Mouse (Mus musculus) urinary bladder, postnatal 0 days (tissue): Measurements from ENCODE around the gene Gm49396. TPM values are rescaled to one million over a fixed set of nuclear protein-coding genes. Genes with fewer than 3 reads are reported as not detected.

ENCODE experiments used
- microRNA-seq: library from miRNA; unstranded; fragments of <30 nt; microRNA quantifications from one replicate; pipeline ENCODE4, GENCODE M21; 2016
- polyA plus RNA-seq: library from polyadenylated mRNA; unstranded; fragments of >200 nt; fragmentation: Nextera tagmentation; extraction: Ambion mirVana; gene quantifications from 2 replicates; pipeline ENCODE4 v1.2.1, GENCODE M21; 2015

The Gm49396 gene
- polyA plus RNA-seq = 2.7 and 2.8 TPM in 2 replicates

DNA sequence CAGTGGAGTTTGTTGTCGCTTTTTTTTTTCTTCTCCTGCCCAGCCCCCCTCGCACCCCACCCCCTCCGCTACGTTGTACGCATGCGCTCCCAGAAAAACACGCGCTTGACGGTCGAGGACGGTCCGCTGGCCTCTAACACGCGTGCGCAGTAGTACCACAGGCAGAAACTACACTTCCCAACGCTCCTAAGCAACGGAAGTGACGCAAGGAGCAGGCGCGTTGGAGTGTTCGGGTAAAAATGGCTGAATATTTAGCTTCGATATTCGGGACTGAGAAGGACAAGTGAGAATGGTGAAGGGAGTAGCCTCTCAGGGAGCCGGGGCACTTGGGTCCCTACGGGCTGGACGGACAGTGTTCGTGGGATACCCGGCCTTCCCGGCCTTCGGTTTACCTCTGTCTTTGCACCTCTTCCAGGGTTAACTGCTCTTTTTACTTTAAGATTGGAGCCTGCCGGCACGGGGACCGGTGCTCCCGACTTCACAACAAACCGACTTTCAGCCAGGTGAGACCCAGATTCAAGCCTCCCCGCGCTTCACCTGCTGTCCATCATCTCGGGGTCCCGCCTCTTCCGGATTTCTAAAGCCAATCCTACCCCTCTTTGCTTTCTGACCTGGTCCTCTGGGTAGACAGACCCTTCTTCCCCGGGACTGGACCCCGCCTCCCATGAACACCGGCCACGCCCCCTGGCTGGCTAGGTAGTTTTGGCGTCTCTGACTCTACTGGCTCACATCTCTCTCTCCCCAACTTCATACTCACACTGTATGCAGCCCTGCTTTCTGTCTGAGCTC lies at the start of gene Gm49396, which contains the start of the genes U2af1l4 and Psenen:
Gm49396 (plus strand) TSS at position 228 of the 789 bp plus-strand sequence.
U2af1l4 (plus strand) TSS at position 185 of the 789 bp plus-strand sequence.
Psenen (minus strand) TSS at position 511 of the 789 bp plus-strand sequence.

DNA sequence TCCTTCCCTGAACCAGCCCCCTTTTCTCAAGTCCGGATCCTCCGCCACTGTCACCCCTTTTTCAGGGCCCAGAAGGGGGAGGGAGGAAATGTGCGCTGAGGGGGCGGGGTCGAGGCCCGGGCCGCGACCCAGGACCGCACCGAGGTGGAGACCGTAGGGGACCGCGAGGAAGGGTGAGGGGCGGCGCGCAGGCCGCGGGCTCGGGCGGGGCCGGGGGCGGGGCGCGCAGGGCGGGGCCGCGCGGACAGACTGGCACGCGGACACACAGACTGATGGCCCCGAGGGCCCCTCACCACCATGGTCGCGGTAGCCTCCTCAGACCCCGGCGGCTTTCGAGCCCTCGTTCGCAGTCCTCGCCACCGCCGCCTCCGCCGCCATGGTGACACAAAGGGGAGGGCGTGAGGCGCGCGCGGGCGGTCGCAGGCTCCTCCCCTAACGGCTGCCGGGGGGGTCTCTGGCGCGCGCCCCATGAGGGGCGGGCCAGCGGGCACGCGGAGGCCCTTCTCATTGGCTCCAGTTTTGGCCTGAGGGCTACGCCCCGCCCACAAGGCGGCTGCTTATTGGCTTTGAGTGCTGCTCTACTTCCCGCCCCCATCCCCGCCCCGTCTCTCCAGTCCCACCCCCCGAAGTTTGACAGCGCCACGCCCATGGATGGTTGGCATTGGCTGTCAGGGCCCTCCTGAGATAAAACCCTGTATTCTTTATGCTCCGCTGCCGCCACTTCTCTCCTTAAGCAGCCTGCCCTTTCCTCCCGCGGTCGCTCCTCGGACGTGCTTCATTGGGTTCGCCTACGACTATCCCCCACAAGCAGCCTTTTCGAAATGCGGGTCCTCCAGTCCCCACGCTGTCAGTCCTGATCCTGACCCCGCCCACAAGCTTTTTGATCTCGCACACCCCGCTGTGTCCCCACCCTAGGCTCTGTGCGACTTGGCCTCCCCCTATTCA lies 28.2 kb upstream of the Gm49396 start, which contains the start of gene Arhgap33:
Arhgap33 (minus strand) TSS at position 428 of the 945 bp plus-strand sequence.

GRCm38 (mm10) chr7:30552102-30553020 lies 10.8 kb upstream of the Gm49396 start, which contains the start of the genes Hspb6 and Proser3:
TSS of gene Hspb6 (plus strand) at chr7:30552178.
TSS of gene Proser3 (minus strand) at chr7:30552299.

GRCm38 (mm10) chr7:30559443-30559954 lies 3.6 kb upstream of the Gm49396 start, which contains the start of gene Lin37:
TSS of gene Lin37 (minus strand) at chr7:30559838.

DNA sequence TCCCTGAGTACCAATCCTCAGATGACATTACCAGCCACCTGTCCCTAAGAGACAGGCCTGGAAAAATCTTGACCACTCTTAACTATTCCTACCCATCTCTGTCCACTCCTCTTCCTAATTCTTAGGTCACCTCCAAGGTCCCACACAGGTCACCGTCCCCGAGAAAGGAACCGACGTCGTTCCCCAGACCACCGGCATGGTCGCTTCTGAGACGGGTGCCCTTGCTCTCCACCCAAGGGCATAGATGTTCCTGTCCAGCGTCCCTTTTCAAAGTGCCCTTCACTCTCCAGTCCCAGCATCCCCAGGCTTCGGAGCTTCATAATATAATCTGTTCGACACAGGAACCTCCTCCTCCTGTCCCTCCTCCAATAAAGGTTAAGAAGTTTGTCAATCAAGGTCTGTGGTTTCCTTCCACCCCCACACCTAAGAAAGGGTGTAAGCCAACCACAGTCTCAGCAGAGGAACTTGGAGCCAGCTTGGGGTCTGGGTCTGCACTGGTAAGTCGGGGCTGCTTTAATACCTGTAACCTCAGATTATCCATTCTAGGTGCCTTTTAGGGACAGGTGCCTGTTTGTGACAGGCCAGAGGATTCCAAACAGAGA lies 1.9 kb downstream of the Gm49396 start, which contains the start of gene Igflr1:
Igflr1 (plus strand) TSS at position 458 of the 602 bp plus-strand sequence.

DNA sequence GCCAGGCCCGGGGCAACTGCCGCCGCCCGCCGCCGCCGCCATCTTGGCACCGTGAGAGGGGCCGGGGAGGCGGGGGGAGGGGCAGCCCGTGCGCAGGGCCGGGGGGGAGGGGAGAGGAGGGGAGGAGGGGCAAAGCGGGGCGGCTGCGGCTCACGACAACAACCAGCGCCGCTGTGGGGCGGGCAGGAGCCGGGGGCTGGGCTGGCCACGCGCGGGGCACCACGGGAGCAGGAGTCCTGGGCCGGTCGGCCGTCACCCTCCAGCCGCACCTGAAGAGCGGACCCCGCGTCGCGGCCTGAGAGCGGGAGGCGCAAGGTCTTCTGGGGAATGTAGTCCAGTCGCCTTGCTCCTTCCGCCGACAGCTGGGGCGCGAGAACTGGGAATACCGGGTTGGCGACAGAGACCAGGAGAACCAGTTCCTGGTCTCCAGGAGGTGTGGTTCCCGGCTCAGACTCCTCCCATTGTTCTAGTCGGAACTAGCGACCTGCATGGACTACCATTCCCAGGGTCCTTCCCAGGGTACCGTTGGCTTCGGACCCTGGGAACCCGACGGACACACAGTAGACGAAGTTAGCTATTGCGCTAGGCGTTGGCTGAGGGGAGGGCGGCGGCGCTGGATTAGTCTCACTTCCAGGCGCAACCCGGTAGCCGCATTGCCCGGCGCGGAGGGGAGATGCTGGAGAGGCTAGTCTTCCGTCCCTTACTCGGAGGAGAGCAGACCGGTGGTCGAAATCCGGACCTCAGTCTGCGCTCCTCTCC lies 25.7 kb downstream of the Gm49396 start, which contains the start of gene Kmt2b:
Kmt2b (minus strand) TSS at position 51 of the 759 bp plus-strand sequence.

GRCm38 (mm10) chr7:30598786-30599185 lies 35.6 kb downstream of the Gm49396 start, which contains the start of gene Zbtb32:
TSS of gene Zbtb32 (minus strand) at chr7:30598909.

DNA sequence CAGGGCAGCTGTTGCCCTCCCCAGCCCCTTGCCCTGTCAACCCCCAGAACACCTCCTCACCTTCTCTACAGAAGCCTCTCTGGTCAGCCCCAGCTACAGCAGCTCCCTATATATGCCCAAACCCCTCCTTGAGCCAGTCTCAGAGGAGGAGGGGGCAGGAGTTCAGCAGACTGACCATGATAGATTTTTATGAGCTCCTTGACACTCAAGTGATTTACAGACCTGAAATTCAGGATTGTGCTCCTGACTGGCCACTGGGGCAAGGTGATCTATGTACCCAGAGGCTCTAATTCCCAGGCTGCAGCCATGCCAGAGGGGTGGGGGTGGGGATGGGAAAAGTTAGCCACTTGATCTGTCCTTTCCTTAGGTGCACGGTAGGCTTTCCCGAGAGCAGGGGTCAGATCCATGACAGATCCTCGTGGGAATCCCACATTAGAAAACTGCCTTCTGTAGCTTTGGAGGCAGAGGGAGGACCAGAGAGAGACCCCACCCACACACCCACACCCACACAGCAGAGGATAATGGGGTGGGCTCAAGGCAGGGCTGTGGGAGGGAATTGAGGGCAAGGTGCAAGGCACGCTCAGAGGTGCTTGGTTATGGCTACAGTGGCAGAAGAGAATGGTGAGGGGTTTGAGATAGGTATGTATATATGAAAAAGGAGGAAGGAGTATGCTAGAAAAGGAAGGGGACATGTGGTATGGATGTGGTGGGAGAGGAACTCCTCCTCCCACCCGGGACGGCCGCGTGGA lies 49.7 kb downstream of the Gm49396 start, which contains the start of gene Upk1a:
Upk1a (minus strand) TSS at position 194 of the 749 bp plus-strand sequence.

Small RNA genes lying within 50 kb of the gene (microRNA-seq; reads per million reads assigned to microRNA genes)
- 4.0 reads per million, percentile 6 among the genes with 10 or more reads in this experiment for gene Gm38670
- gene Mir3569 = not detected

Other genes starting within 250 kb of the Gm49396 start
- gene Syne4, start 248.5 kb upstream of the Gm49396 start, polyA plus RNA-seq = 3.8 and 4.1 TPM in 2 replicates
- not detected in 2 replicates for gene E130208F15Rik, start 241.6 kb upstream of the Gm49396 start, polyA plus RNA-seq
- 15.7 and 16.6 TPM in 2 replicates for gene Sdhaf1, start 239.4 kb upstream of the Gm49396 start, polyA plus RNA-seq
- gene Lrfn3, start 200.6 kb upstream of the Gm49396 start, polyA plus RNA-seq = 2.8 and 3.7 TPM in 2 replicates
- gene Tyrobp, start 149.6 kb upstream of the Gm49396 start, polyA plus RNA-seq = 74.3 and 230 TPM in 2 replicates
- 2.4 and 10.2 TPM in 2 replicates for gene Hcst, start 143.5 kb upstream of the Gm49396 start, polyA plus RNA-seq
- gene Nfkbid, start 141.6 kb upstream of the Gm49396 start, polyA plus RNA-seq = 0.84 and 1.4 TPM in 2 replicates
- gene Aplp1, start 117.8 kb upstream of the Gm49396 start, polyA plus RNA-seq = 8.7 and 9.1 TPM in 2 replicates
- not detected in 2 replicates for gene Kirrel2, start 105.7 kb upstream of the Gm49396 start, polyA plus RNA-seq
- gene Nphs1, start 105.0 kb upstream of the Gm49396 start, polyA plus RNA-seq = 0.12 TPM in 1 of 2 replicates, not detected in the other
- gene Prodh2, start 69.7 kb upstream of the Gm49396 start, polyA plus RNA-seq = 0.21 and 0.36 TPM in 2 replicates
- 2.5 and 2.6 TPM in 2 replicates for gene Arhgap33, start 28.3 kb upstream of the Gm49396 start, polyA plus RNA-seq
- 391 and 404 TPM in 2 replicates for gene Hspb6, start 11.2 kb upstream of the Gm49396 start, polyA plus RNA-seq
- 3.2 and 3.9 TPM in 2 replicates for gene Proser3, start 11.0 kb upstream of the Gm49396 start, polyA plus RNA-seq
- 21.1 and 25.6 TPM in 2 replicates for gene Lin37, start 3.5 kb upstream of the Gm49396 start, polyA plus RNA-seq
- 69.5 and 73.2 TPM in 2 replicates for gene U2af1l4, start within 50 bp of the Gm49396 start, polyA plus RNA-seq
- 114 and 127 TPM in 2 replicates for gene Psenen, start 283 bp downstream of the Gm49396 start, polyA plus RNA-seq
- gene Igflr1, start 2.1 kb downstream of the Gm49396 start, polyA plus RNA-seq = 1.1 and 1.6 TPM in 2 replicates
- gene Kmt2b, start 25.4 kb downstream of the Gm49396 start, polyA plus RNA-seq = 4.8 TPM in 2 replicates
- 2.4 and 3.5 TPM in 2 replicates for gene Zbtb32, start 35.6 kb downstream of the Gm49396 start, polyA plus RNA-seq
- 1,486 and 1,535 TPM in 2 replicates for gene Upk1a, start 49.5 kb downstream of the Gm49396 start, polyA plus RNA-seq
- 1,042 and 1,083 TPM in 2 replicates for gene Cox6b1, start 62.8 kb downstream of the Gm49396 start, polyA plus RNA-seq
- not detected in 2 replicates for gene Etv2, start 72.5 kb downstream of the Gm49396 start, polyA plus RNA-seq
- 87.7 and 91.8 TPM in 2 replicates for gene Rbm42, start 87.0 kb downstream of the Gm49396 start, polyA plus RNA-seq
- gene Haus5, start 101.7 kb downstream of the Gm49396 start, polyA plus RNA-seq = 10.3 and 11.1 TPM in 2 replicates
- not detected in 2 replicates for gene Pmis2, start 108.3 kb downstream of the Gm49396 start, polyA plus RNA-seq
- 0.39 TPM in 1 of 2 replicates, not detected in the other for gene 2200002J24Rik, start 135.6 kb downstream of the Gm49396 start, polyA plus RNA-seq
- 0.13 and 0.69 TPM in 2 replicates for gene Atp4a, start 148.9 kb downstream of the Gm49396 start, polyA plus RNA-seq
- 155 and 184 TPM in 2 replicates for gene Tmem147, start 166.2 kb downstream of the Gm49396 start, polyA plus RNA-seq
- 0.12 TPM in 1 of 2 replicates, not detected in the other for gene Gapdhs, start 180.3 kb downstream of the Gm49396 start, polyA plus RNA-seq
- 13.6 and 17.0 TPM in 2 replicates for gene Sbsn, start 188.1 kb downstream of the Gm49396 start, polyA plus RNA-seq
- 97.2 and 160 TPM in 2 replicates for gene Dmkn, start 200.4 kb downstream of the Gm49396 start, polyA plus RNA-seq
- gene Krtdap, start 224.6 kb downstream of the Gm49396 start, polyA plus RNA-seq = 135 and 161 TPM in 2 replicates